ENCODE assay signal across 25 mouse cellular contexts in genomic region chr3:65217673-65218579, GRCm38 (mm10).
DNase-seq lines count a peak whose midpoint lies in the region; ATAC-seq and TF ChIP-seq lines count a peak whose summit lies in the region.
"Had no signal": no experiment of that assay in that cellular context is flagged by ENCODE, and none has a peak within 500 bp of the region (broad histone marks: within the 10 kb centered on the region; RNA-seq: fewer than 3 reads in every experiment).

No protein-coding gene starts in this region.

- H3K9me3 ChIP-seq in forebrain, embryonic 13.5 days (replicated peaks) = no peaks in the 10 kb centered on the region
- no peaks in the 10 kb centered on the region for H3K9me3 ChIP-seq in forebrain, embryonic 10.5 days
- no peaks in the 10 kb centered on the region for H3K9me3 ChIP-seq in forebrain, embryonic 16.5 days (ENCODE audit: control insufficient read depth, low read length)
- H3K9me3 ChIP-seq: embryonic facial prominence, embryonic 10.5 days; heart, embryonic 12.5 days; hindbrain, embryonic 10.5 days; intestine, embryonic 15.5 days; limb, embryonic 12.5 days; midbrain, embryonic 12.5 days; neural tube, embryonic 15.5 days had no signal

- intact Hi-C loops in left cerebral cortex, postnatal 4 days (cut with DNase I) = no loop called here
- intact Hi-C loops in left cerebral cortex, adult 2 months (cut with DNase I) = no loop called here

- no peak overlapping the region for H3K4me2 ChIP-seq in forebrain, embryonic 13.5 days
- no peak overlapping the region for H3K4me2 ChIP-seq in forebrain, embryonic 16.5 days (ENCODE audit: low read length)
- H3K4me2 ChIP-seq: heart, embryonic 12.5 days; intestine, embryonic 15.5 days; limb, embryonic 12.5 days; liver, embryonic 11.5 days; midbrain, embryonic 12.5 days; neural tube, embryonic 15.5 days had no signal

- no peak overlapping the region for H3K9ac ChIP-seq in forebrain, embryonic 13.5 days
- H3K9ac ChIP-seq in forebrain, embryonic 16.5 days (replicated peaks; ENCODE audit: low read depth, low read length) = no peak overlapping the region
- H3K9ac ChIP-seq: heart, embryonic 12.5 days; intestine, embryonic 15.5 days; limb, embryonic 12.5 days; liver, postnatal 0 days; midbrain, embryonic 12.5 days; neural tube, embryonic 15.5 days had no signal

- peak; percentile 57; the same call in 1 of the 2 replicates for ATAC-seq in forebrain, embryonic 13.5 days
- peak; percentile 61 for ATAC-seq in forebrain, embryonic 16.5 days
- ATAC-seq: hindbrain, embryonic 16.5 days; intestine, embryonic 15.5 days; liver, postnatal 0 days had no signal

- H3K4me3 ChIP-seq in forebrain, embryonic 13.5 days = no peak overlapping the region
- no peak overlapping the region for H3K4me3 ChIP-seq in forebrain, embryonic 10.5 days
- H3K4me3 ChIP-seq in left cerebral cortex, adult 2 months = no peak overlapping the region
- no peak overlapping the region for H3K4me3 ChIP-seq in forebrain, embryonic 16.5 days (replicated peaks; ENCODE audit: low read length)
- no peak overlapping the region for H3K4me3 ChIP-seq in lung, adult 2 months (replicated peaks; ENCODE audit: extremely low read depth, low read depth, low read length)
- H3K4me3 ChIP-seq: embryonic facial prominence, embryonic 10.5 days; heart, embryonic 12.5 days; hindbrain, embryonic 10.5 days; intestine, embryonic 15.5 days; limb, embryonic 12.5 days; midbrain, embryonic 12.5 days; neural tube, embryonic 15.5 days had no signal

- no peak for TF ChIP-seq CTCF in left cerebral cortex, adult 2 months (IDR thresholded peaks at IDR 0.05)
- TF ChIP-seq CTCF in lung, adult 2 months (IDR thresholded peaks at IDR 0.05; ENCODE audit: insufficient read depth, low read length) = no peak

- 75% methylated on average over 7 of the region's 7 CpGs for WGBS in forebrain, embryonic 13.5 days
- WGBS in forebrain, embryonic 10.5 days = 90% methylated on average over 7 of the region's 7 CpGs
- WGBS in forebrain, embryonic 16.5 days = 60% methylated on average over 7 of the region's 7 CpGs
- 83% methylated on average over 7 of the region's 7 CpGs for WGBS in lung, adult 2 months

- H3K27ac ChIP-seq in forebrain, embryonic 13.5 days = no peak overlapping the region
- H3K27ac ChIP-seq in forebrain, embryonic 10.5 days = no peak overlapping the region
- H3K27ac ChIP-seq in left cerebral cortex, adult 2 months = no peak overlapping the region
- no peak overlapping the region for H3K27ac ChIP-seq in forebrain, embryonic 16.5 days (ENCODE audit: low read length)
- H3K27ac ChIP-seq: embryonic facial prominence, embryonic 10.5 days; hindbrain, embryonic 10.5 days; intestine, embryonic 15.5 days; limb, embryonic 12.5 days; midbrain, embryonic 12.5 days; neural tube, embryonic 15.5 days had no signal

- H3K27me3 ChIP-seq in forebrain, embryonic 13.5 days = no peaks in the 10 kb centered on the region
- no peaks in the 10 kb centered on the region for H3K27me3 ChIP-seq in forebrain, embryonic 10.5 days (ENCODE audit: poor library complexity, severe bottlenecking)
- no peaks in the 10 kb centered on the region for H3K27me3 ChIP-seq in forebrain, embryonic 16.5 days (replicated peaks; ENCODE audit: control insufficient read depth, insufficient read depth, low read length)
- H3K27me3 ChIP-seq: heart, embryonic 12.5 days; intestine, embryonic 15.5 days; limb, embryonic 12.5 days; midbrain, embryonic 12.5 days; neural tube, embryonic 15.5 days had no signal

- no peak for TF ChIP-seq POLR2A in lung, adult 2 months (IDR thresholded peaks at IDR 0.05; ENCODE audit: borderline replicate concordance, extremely low read depth, low read depth, low read length)

- H3K4me1 ChIP-seq in forebrain, embryonic 13.5 days = peaks cover 11% of the 10 kb centered on the region; the same call in 1 of the 2 replicates
- peaks cover 4% of the 10 kb centered on the region for H3K4me1 ChIP-seq in forebrain, embryonic 10.5 days
- peaks cover 11% of the 10 kb centered on the region; the same call in 1 of the 2 replicates for H3K4me1 ChIP-seq in forebrain, embryonic 16.5 days (replicated peaks; ENCODE audit: control insufficient read depth, insufficient read depth, low read length)
- H3K4me1 ChIP-seq in lung, adult 2 months (ENCODE audit: control insufficient read depth, insufficient read depth, low read length) = no peaks in the 10 kb centered on the region
- H3K4me1 ChIP-seq: intestine, embryonic 15.5 days; limb, embryonic 12.5 days; neural tube, embryonic 15.5 days had no signal

- H3K36me3 ChIP-seq in forebrain, embryonic 13.5 days (ENCODE audit: poor library complexity, severe bottlenecking) = no peaks in the 10 kb centered on the region
- H3K36me3 ChIP-seq in forebrain, embryonic 10.5 days (replicated peaks) = no peaks in the 10 kb centered on the region
- H3K36me3 ChIP-seq in forebrain, embryonic 16.5 days (ENCODE audit: control insufficient read depth, insufficient read depth) = no peaks in the 10 kb centered on the region
- H3K36me3 ChIP-seq: embryonic facial prominence, embryonic 10.5 days; heart, embryonic 12.5 days; hindbrain, embryonic 10.5 days; intestine, embryonic 15.5 days; limb, embryonic 12.5 days; midbrain, embryonic 12.5 days; neural tube, embryonic 15.5 days had no signal

- DNase-seq in forebrain, embryonic 10.5 days (ENCODE audit: extremely low spot score, low spot score) = no peak
- DNase-seq in left cerebral cortex, postnatal 4 days = peak; percentile 9
- no peak for DNase-seq in left cerebral cortex, adult 2 months (ENCODE audit: extremely low spot score in 1 of 2, low spot score in 2 of 2)
- peak; percentile 51 for DNase-seq in cerebellum, adult 9-10 months
- no peak for DNase-seq in lung, adult 2 months
- no peak for DNase-seq in heart, adult 11 months
- DNase-seq: adrenal gland, postnatal 14 days; heart, postnatal 10 days; kidney, adult 8-10 months; kidney, postnatal 14 days; liver, postnatal 0 days; lung, postnatal 14 days; thymus, adult 18-20 months; thymus, postnatal 36 days had no signal

Comparison
In these comparisons a context has a peak if more than half of its experiments do, and no peak if none do; other contexts are left out.
1. DNase-seq: peak in left cerebral cortex, postnatal 4 days (single experiment) and cerebellum, adult 9-10 months (single experiment); none in forebrain, embryonic 10.5 days (single experiment), left cerebral cortex, adult 2 months (0 of 2), lung, adult 2 months (single experiment) and heart, adult 11 months (single experiment).